17 mouse cellular contexts compared by ENCODE assay signal in genomic region chr14:7808501-7808981, GRCm38 (mm10). TPM values are rescaled to one million over a fixed set of nuclear protein-coding genes. Genes with fewer than 3 reads are reported as not detected.
DNase-seq lines count a peak whose midpoint lies in the region; ATAC-seq lines count a peak whose summit lies in the region.
"Had no signal": no experiment of that assay in that cellular context is flagged by ENCODE, and none has a peak within 500 bp of the region (broad histone marks: within the 10 kb centered on the region; RNA-seq: fewer than 3 reads in every experiment).

No protein-coding gene starts in this region.

- intact Hi-C loops in gastrocnemius, postnatal 14 days (cut with DNase I; ENCODE audit: low total_unique reads): no loop called here

- H3K9me3 ChIP-seq in intestine, embryonic 15.5 days: no peaks in the 10 kb centered on the region
- H3K9me3 ChIP-seq: liver, embryonic 13.5 days had no signal

- peaks cover 3% of the 10 kb centered on the region for H3K4me1 ChIP-seq in intestine, embryonic 15.5 days (replicated peaks)

- peak overlapping the region; percentile 63 for H3K27ac ChIP-seq in intestine, embryonic 15.5 days
- H3K27ac ChIP-seq: hindbrain, embryonic 14.5 days; kidney, postnatal 0 days; liver, embryonic 13.5 days had no signal

- peak; percentile 40 for DNase-seq in gastrocnemius, postnatal 14 days
- DNase-seq in gastrocnemius, postnatal 4 days (ENCODE audit: low spot score in 2 of 2): no peak
- peak; percentile 44 to 76 for DNase-seq in urinary bladder, adult 18-20 months (ENCODE audit: low spot score in 2 of 2)
- no peak for DNase-seq in urinary bladder, postnatal 4 days (ENCODE audit: low spot score in 2 of 2)
- no peak for DNase-seq in thymus, postnatal 0 days (ENCODE audit: low spot score)
- no peak for DNase-seq in embryo, embryonic 11 days
- DNase-seq in retina, embryonic 14.5 days (ENCODE audit: low spot score): no peak
- DNase-seq: cerebellum, postnatal 36 days; liver, embryonic 13.5 days had no signal

- H3K9ac ChIP-seq in intestine, embryonic 15.5 days: no peak overlapping the region
- H3K9ac ChIP-seq: hindbrain, embryonic 14.5 days; liver, embryonic 13.5 days had no signal

- peak; percentile 46 for ATAC-seq in intestine, embryonic 15.5 days
- ATAC-seq: CD4-positive, CD25-positive, alpha-beta regulatory T cell, adult 4 months had no signal

- H3K4me2 ChIP-seq in intestine, embryonic 15.5 days (replicated peaks): no peak overlapping the region
- H3K4me2 ChIP-seq: hindbrain, embryonic 14.5 days; liver, embryonic 13.5 days had no signal

- H3K36me3 ChIP-seq in intestine, embryonic 15.5 days: no peaks in the 10 kb centered on the region
- H3K36me3 ChIP-seq: liver, embryonic 13.5 days had no signal

- H3K4me3 ChIP-seq in intestine, embryonic 15.5 days (replicated peaks): no peak overlapping the region
- H3K4me3 ChIP-seq: erythroblast, embryonic 14.5 days; liver, embryonic 13.5 days had no signal

- H3K27me3 ChIP-seq in intestine, embryonic 15.5 days (replicated peaks): no peaks in the 10 kb centered on the region
- H3K27me3 ChIP-seq: liver, embryonic 13.5 days had no signal

- WGBS in intestine, embryonic 15.5 days: 59% methylated on average over 11 of the region's 11 CpGs

RNA-seq across cellular contexts. Expression of gene Flnb, which starts 9.2 kb away (rescaled TPM):
- 10 to 100 TPM; 19.9 to 20.8 TPM for total RNA-seq in gastrocnemius, postnatal 14 days (2021)
- 10 to 100 TPM; 48.6 to 48.8 TPM for total RNA-seq in gastrocnemius, postnatal 4 days (2021)
- polyA plus RNA-seq in intestine, embryonic 15.5 days (2015; fragmentation: Nextera tagmentation; extraction: Ambion mirVana): 17.4 and 18.4 TPM in 2 replicates
- 8.0 and 8.2 TPM in 2 replicates for polyA plus RNA-seq in thymus, postnatal 0 days (2015; fragmentation: Nextera tagmentation; extraction: Ambion mirVana)

RNA-seq across cellular contexts. Expression of gene Gm26661, which starts 17.2 kb away (rescaled TPM):
- not detected for total RNA-seq in gastrocnemius, postnatal 14 days (2021)
- not detected for total RNA-seq in gastrocnemius, postnatal 4 days (2021)
- polyA plus RNA-seq in intestine, embryonic 15.5 days (2015; fragmentation: Nextera tagmentation; extraction: Ambion mirVana): not detected in 2 replicates
- polyA plus RNA-seq in thymus, postnatal 0 days (2015; fragmentation: Nextera tagmentation; extraction: Ambion mirVana): not detected in 2 replicates
- total RNA-seq: gastrocnemius, adult 18-20 months; left cerebral cortex, postnatal 10 days; megakaryocyte-erythroid progenitor cell, adult 5-6 weeks had no signal
- polyA plus RNA-seq: CD4-positive, CD25-positive, alpha-beta regulatory T cell, adult 4 months; erythroblast, embryonic 14.5 days; hindbrain, embryonic 14.5 days; kidney, postnatal 0 days; liver, embryonic 13.5 days had no signal

Comparison
In these comparisons a context has a peak if more than half of its experiments do, and no peak if none do; other contexts are left out.
1. DNase-seq: peak in gastrocnemius, postnatal 14 days (single experiment) and urinary bladder, adult 18-20 months (2 of 2); none in gastrocnemius, postnatal 4 days (0 of 2), urinary bladder, postnatal 4 days (0 of 2), thymus, postnatal 0 days (single experiment), embryo, embryonic 11 days (single experiment) and retina, embryonic 14.5 days (single experiment).